Mouse (Mus musculus): ENCODE measurements around the gene Glipr2. TPM values are rescaled to one million over a fixed set of nuclear protein-coding genes. Genes with fewer than 3 reads are reported as not detected.

The Glipr2 gene
- polyA plus RNA-seq, 1 experiment from 2014 or later: 51.3 TPM

- Histone ChIP-seq H3K4me2 (no peak overlapping the region), H3K4me1 (replicated peaks) (no peaks in the 10 kb centered on the region), H3K9me3 (replicated peaks) (no peaks in the 10 kb centered on the region), H3K9ac (no peak overlapping the region), H3K4me3 (replicated peaks) (no peak overlapping the region), H3K27ac (replicated peaks) (no peak overlapping the region), H3K36me3 (replicated peaks) (no peaks in the 10 kb centered on the region), H3K27me3 (no peaks in the 10 kb centered on the region)
- ATAC-seq (ENCODE audit: insufficient read depth): no peak
- 80% methylated on average over 2 of the region's 2 CpGs for WGBS (ENCODE audit: insufficient replicate concordance)
These were observed 9.6 kb upstream of the Glipr2 start for GRCm38 (mm10) chr4:43947571-43947970.

- 0 out of 2 replicates have a peak, but pooled peaks cover 7% of the 10 kb centered on the region for H3K27me3 ChIP-seq
- peak overlapping the region; percentile 97 for H3K4me2 ChIP-seq
- ATAC-seq (ENCODE audit: insufficient read depth): peak; percentile 26
- peak overlapping the region; percentile 68 for H3K9ac ChIP-seq
- H3K4me1 ChIP-seq (replicated peaks): peaks cover 63% of the 10 kb centered on the region
- peak overlapping the region; percentile 79 for H3K27ac ChIP-seq (replicated peaks)
- peak overlapping the region; percentile 77 for H3K4me3 ChIP-seq (replicated peaks)
- H3K9me3 ChIP-seq (replicated peaks): no peaks in the 10 kb centered on the region
- H3K36me3 ChIP-seq (replicated peaks): no peaks in the 10 kb centered on the region
- under 1% methylated on average over 26 of the region's 26 CpGs for WGBS (ENCODE audit: insufficient replicate concordance)
These were observed 753 bp downstream of the Glipr2 start for GRCm38 (mm10) chr4:43957846-43958461.

GRCm38 (mm10) chr4:43959523-43960179 lies 2.5 kb downstream of the Glipr2 start:
- Histone ChIP-seq H3K9ac (peak overlapping the region; percentile 44), H3K9me3 (replicated peaks) (no peaks in the 10 kb centered on the region), H3K36me3 (replicated peaks) (no peaks in the 10 kb centered on the region), H3K27me3 (0 out of 2 replicates have a peak, but pooled peaks cover 7% of the 10 kb centered on the region), H3K4me2 (peak overlapping the region; percentile 97), H3K4me3 (replicated peaks) (peak overlapping the region; percentile 77), H3K4me1 (replicated peaks) (peaks cover 80% of the 10 kb centered on the region), H3K27ac (replicated peaks) (peak overlapping the region; percentile 89)
- ATAC-seq (ENCODE audit: insufficient read depth): peak; percentile 27; the same call in 1 of the 2 replicates
- WGBS (ENCODE audit: insufficient replicate concordance): 15% methylated on average over 9 of the region's 9 CpGs

- Histone ChIP-seq H3K4me3 (replicated peaks) (peak overlapping the region; percentile 77), H3K27me3 (0 out of 2 replicates have a peak, but pooled peaks cover 7% of the 10 kb centered on the region), H3K4me1 (replicated peaks) (peaks cover 85% of the 10 kb centered on the region), H3K36me3 (replicated peaks) (no peaks in the 10 kb centered on the region), H3K9me3 (replicated peaks) (no peaks in the 10 kb centered on the region), H3K9ac (peak overlapping the region; percentile 44), H3K27ac (replicated peaks) (peak overlapping the region; percentile 89), H3K4me2 (peak overlapping the region; percentile 97)
- peak; percentile 36 for ATAC-seq (ENCODE audit: insufficient read depth)
- 22% methylated on average over 6 of the region's 6 CpGs for WGBS (ENCODE audit: insufficient replicate concordance)
These were observed 3.0 kb downstream of the Glipr2 start for GRCm38 (mm10) chr4:43960207-43960606.

GRCm38 (mm10) chr4:43964326-43964833 lies 7.2 kb downstream of the Glipr2 start:
- ATAC-seq (ENCODE audit: insufficient read depth): peak; percentile 81
- Histone ChIP-seq H3K4me3 (replicated peaks) (peak overlapping the region; percentile 37), H3K4me1 (replicated peaks) (peaks cover 97% of the 10 kb centered on the region)

GRCm38 (mm10) chr4:43964951-43965684 lies 7.9 kb downstream of the Glipr2 start:
- H3K4me3 ChIP-seq (replicated peaks): no peak overlapping the region
- 34% methylated on average over 4 of the region's 4 CpGs for WGBS (ENCODE audit: insufficient replicate concordance)
- 0 out of 2 replicates have a peak, but pooled peaks have one; percentile 13 for ATAC-seq (ENCODE audit: insufficient read depth)
- peak overlapping the region; percentile 54; the same call in 1 of the 2 replicates for H3K9ac ChIP-seq
- peak overlapping the region; percentile 87 for H3K27ac ChIP-seq (replicated peaks)
- no peaks in the 10 kb centered on the region for H3K9me3 ChIP-seq (replicated peaks)
- H3K36me3 ChIP-seq (replicated peaks): peaks cover 4% of the 10 kb centered on the region
- H3K27me3 ChIP-seq: no peaks in the 10 kb centered on the region
- peak overlapping the region; percentile 81 for H3K4me2 ChIP-seq
- peaks cover 96% of the 10 kb centered on the region for H3K4me1 ChIP-seq (replicated peaks)

More at GRCm38 (mm10) chr4:43964326-43964833, 7.2 kb downstream of the Glipr2 start:
- Histone ChIP-seq H3K27me3 (no peaks in the 10 kb centered on the region), H3K4me2 (peak overlapping the region; percentile 81), H3K9me3 (replicated peaks) (no peaks in the 10 kb centered on the region), H3K36me3 (replicated peaks) (no peaks in the 10 kb centered on the region; the same call in 1 of the 2 replicates), H3K9ac (peak overlapping the region; percentile 54), H3K27ac (replicated peaks) (peak overlapping the region; percentile 87)
- WGBS (ENCODE audit: insufficient replicate concordance): 7% methylated on average over 2 of the region's 2 CpGs

GRCm38 (mm10) chr4:43965856-43966535 lies 8.8 kb downstream of the Glipr2 start:
- 52% methylated on average over 7 of the region's 7 CpGs for WGBS (ENCODE audit: insufficient replicate concordance)
- Histone ChIP-seq H3K36me3 (replicated peaks) (peaks cover 12% of the 10 kb centered on the region), H3K9ac (0 out of 2 replicates have a peak overlapping the region, but pooled peaks have one; percentile 1), H3K27me3 (no peaks in the 10 kb centered on the region), H3K4me1 (replicated peaks) (peaks cover 96% of the 10 kb centered on the region), H3K9me3 (replicated peaks) (no peaks in the 10 kb centered on the region), H3K4me2 (peak overlapping the region; percentile 81), H3K27ac (replicated peaks) (peak overlapping the region; percentile 87), H3K4me3 (replicated peaks) (no peak overlapping the region)
- no peak for ATAC-seq (ENCODE audit: insufficient read depth)

- no peak overlapping the region for H3K4me2 ChIP-seq
- H3K4me3 ChIP-seq (replicated peaks): no peak overlapping the region
- ATAC-seq (ENCODE audit: insufficient read depth): no peak
- 80% methylated on average over 13 of the region's 13 CpGs for WGBS (ENCODE audit: insufficient replicate concordance)
- H3K27me3 ChIP-seq: no peaks in the 10 kb centered on the region
- H3K4me1 ChIP-seq (replicated peaks): peaks cover 93% of the 10 kb centered on the region
- no peak overlapping the region for H3K27ac ChIP-seq (replicated peaks)
- peaks cover 18% of the 10 kb centered on the region for H3K36me3 ChIP-seq (replicated peaks)
- no peaks in the 10 kb centered on the region for H3K9me3 ChIP-seq (replicated peaks)
- H3K9ac ChIP-seq: no peak overlapping the region
These were observed 11.4 kb downstream of the Glipr2 start for GRCm38 (mm10) chr4:43968650-43969049.

GRCm38 (mm10) chr4:43969373-43969772 lies 12.2 kb downstream of the Glipr2 start:
- Histone ChIP-seq H3K27me3 (no peaks in the 10 kb centered on the region), H3K4me1 (replicated peaks) (peaks cover 93% of the 10 kb centered on the region), H3K4me3 (replicated peaks) (no peak overlapping the region), H3K4me2 (no peak overlapping the region), H3K27ac (replicated peaks) (no peak overlapping the region), H3K36me3 (replicated peaks) (peaks cover 21% of the 10 kb centered on the region), H3K9ac (no peak overlapping the region), H3K9me3 (replicated peaks) (no peaks in the 10 kb centered on the region)
- no peak for ATAC-seq (ENCODE audit: insufficient read depth)
- WGBS (ENCODE audit: insufficient replicate concordance): 43% methylated on average over 4 of the region's 4 CpGs
